Mouse (Mus musculus) heart, adult 2 months (tissue): Measurements from ENCODE around the gene Amer1.

Experiments
- CTCF ChIP-seq: fragments of 200-600 bp; IDR thresholded peaks from 2 replicates; pipeline ENCODE4 v1.8.1; 2022; ENCODE audit warnings: antibody characterized with exemption, mild to moderate bottlenecking, moderate library complexity
- EP300 ChIP-seq: fragments of 200-500 bp; IDR thresholded peaks from 2 replicates; pipeline ENCODE4 v1.6.1; 2011; ENCODE audit warnings: low read depth, low read length, control low read depth; ENCODE audit not compliant: insufficient read depth
- POLR2A ChIP-seq: fragments of 200-500 bp; IDR thresholded peaks from 2 replicates; pipeline ENCODE4 v1.6.1; 2011; ENCODE audit warnings: mild to moderate bottlenecking, low read depth, low read length, control low read depth; ENCODE audit not compliant: insufficient read depth

DNA sequence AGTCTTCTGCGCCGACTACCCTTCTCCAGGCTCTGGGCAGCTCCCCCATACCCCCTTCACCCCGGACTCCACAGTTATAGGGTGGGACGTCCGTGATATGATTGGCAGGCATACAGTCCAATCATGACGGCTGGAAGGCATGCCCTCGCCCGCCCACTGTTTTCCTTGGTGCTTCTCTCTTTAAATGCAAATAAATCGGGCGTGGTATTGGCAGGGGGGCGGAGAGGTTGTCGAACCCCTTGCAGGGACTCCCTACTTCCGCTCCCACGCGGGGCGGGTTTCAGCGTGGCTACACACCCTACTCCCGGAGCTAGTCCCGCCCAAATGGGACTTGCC is at the start of gene Amer1:
- TF ChIP-seq CTCF (no peak), POLR2A (peak; percentile 56; the same call in 1 of the 2 replicates), EP300 (no peak)
